Mouse (Mus musculus): ENCODE measurements at regions not wholly inside any gene's neighbourhood (a gene's known extent, or its start where the extent isn't known, plus 50 kb on each side); places are given as distances from the start of the nearest gene placed in this dataset.

DNA sequence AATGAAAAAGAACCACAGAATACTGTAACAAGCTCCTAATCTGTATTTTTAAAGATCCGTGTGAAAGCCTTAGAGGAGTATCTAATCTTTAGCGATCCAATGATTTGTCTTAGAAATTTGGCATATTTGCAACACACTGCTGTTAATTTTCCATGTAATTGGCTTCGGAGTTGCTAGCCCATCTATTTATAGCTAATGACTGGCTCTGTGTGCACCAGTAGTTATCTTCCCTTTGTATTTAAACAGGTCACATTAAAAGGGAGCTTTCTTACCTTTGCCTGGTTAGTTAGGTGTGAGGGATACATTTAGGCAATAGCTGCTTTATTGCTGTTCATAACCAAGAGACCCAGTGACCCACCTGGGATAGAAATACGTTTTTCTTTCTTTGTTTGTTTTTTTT lies 256.3 kb upstream of the Mme start:
- no peak for DNase-seq (ENCODE audit: low spot score)

DNA sequence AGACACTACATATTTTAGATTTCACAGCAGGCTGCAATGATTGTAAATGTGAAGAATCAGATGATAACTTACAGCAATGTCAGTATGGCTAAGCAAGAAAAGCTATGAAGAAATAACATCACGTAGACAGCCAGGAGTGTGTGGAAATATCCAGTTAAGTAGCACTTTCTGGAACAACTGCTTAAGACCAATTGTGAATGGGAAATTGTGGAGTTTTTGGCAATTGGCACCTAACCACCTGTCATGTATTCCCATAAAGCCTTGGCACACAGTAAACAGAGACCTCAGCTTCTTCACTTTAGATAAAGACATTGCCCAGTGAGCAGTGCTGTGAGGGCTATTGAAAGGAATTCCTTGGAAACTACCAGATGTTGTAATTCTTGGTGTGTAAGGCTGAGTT lies 264.4 kb upstream of the Mme start:
- DNase-seq (ENCODE audit: low spot score), result no peak

DNA sequence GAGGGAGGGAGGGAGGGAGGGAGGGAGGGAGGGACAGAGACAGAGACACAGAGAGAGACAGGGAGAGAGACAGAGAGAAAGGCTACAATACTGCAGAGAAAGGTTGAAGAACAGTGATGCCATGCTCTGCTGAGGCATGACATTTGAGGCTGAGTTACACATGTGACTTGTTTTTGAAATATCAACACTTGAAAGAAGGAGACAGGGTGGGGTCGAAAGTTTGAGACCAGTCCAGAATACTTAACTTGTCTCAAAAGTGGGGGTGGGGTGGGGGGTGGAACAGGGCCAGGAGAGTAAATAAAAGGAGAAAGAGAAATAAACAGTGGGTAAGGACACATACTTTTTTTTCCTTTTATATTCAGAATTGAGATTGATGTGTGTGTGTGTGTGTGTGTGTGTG lies 278.1 kb upstream of the Mme start:
- DNase-seq (ENCODE audit: low spot score), result no peak

DNA sequence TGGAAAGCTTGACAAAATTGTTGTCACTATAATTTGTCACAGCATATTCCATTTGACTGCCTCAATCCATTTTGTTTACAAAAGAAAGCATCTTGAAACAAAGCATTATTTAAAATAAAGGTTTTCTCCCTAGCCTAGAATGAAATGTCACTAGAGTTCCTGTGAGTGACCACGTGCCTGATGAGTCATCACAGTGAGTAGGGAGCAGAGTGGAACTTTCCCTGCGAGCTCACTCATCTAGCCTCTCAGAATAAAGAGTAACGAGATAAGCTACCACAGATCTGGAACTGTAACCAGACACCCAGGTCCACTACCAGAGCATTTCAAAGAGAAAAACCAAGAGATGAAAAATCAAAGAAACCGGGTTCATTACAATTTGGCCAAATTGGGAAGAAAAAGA lies 278.7 kb upstream of the Mme start:
- no peak for DNase-seq (ENCODE audit: low spot score)

DNA sequence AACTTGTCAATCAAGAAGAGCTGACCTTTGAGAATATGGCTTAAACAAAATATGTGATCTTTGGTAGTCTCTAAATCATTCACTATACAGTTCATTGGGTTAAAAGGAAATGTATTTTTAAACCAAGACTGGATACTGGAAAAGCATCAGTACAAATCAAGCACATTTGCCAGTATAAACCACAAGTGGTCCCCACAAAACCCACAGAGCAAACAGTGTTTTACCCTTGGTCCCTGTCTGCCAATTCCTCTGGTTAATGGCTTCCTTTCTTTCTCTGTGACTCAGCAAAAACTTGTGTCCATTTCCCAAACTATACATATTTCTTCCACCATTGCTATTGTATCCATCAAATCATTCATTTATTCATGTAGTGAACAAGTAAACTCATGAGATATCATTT lies 296.0 kb upstream of the Mme start:
- no peak for DNase-seq (ENCODE audit: low spot score)

DNA sequence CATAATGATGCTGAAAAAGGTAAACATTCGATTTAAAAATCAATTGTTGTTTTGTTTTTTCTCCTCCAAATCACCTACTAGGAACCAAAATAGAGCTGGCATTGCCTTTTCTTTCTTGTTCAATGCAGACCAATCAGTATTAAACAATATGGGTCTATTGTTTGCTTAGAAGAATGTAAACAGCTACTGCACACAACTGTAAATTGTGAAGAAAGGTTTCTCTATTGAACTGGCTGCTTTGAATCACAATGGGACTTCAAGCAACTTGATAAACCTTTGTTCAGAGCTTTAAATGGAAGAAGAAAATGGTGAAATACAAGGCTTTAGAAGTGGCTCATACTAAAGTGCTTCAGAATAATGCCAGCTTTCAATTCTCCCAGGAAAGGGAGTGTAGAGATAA lies 302.7 kb upstream of the Mme start:
- no peak for DNase-seq (ENCODE audit: low spot score)

DNA sequence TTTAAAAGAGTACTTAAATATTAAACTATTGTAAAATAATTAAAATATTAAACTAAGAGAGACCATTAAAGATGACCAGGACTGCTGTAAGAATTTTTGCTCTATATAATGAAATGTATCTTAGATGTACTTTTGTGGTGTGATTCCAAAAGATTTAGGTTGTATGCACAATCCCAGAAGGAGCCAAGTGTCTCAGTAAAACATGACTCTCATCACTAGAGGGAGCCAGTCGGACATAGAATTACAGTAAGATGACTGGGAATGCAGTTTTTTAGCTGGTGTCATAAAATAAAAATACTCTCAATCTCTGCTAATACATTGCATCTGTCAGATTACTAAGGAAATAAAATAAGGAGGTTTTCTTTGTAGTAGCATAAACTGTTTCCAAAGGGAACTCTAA lies 316.9 kb upstream of the Mme start:
- DNase-seq (ENCODE audit: low spot score), result peak; percentile 57

DNA sequence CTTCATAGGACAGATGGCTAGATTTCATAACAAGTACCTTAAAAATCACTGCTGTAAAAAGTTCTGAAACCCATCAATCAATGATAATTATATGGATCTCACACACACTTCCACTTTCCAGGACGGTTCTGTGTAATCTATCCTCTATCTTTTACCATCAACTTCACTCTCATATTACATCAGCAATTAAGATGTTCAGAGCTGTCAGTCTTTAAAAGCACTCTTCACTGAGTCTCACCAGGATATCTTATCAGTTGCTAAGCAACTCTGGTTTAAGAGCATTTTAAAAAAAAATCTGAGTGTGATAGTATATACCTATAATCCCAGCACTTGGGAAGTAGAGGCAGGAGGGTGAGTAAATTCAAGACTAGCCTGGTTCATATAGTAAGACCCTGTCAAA lies 312.0 kb upstream of the Gpr149 start:
- DNase-seq (ENCODE audit: low spot score), result no peak

DNA sequence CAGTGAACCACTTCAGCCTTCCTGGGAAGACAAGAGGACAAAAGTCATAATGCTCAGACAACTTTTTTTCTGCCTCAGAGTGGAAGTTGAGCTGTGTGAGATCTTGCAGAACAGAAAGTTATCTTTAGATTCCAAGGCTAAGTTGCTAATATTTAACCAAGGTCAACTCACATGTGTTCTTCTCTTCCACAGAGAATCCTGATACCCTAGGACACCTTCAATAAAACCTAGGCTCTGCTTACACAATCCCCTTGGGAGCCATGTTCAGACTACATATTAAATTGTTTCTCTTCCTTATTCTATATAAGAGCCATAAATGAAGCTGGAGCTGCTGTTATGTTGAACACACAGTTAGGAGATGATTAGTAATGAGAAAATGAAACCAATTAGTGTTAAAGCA lies 280.2 kb upstream of the Gpr149 start:
- no peak for DNase-seq (ENCODE audit: low spot score)

DNA sequence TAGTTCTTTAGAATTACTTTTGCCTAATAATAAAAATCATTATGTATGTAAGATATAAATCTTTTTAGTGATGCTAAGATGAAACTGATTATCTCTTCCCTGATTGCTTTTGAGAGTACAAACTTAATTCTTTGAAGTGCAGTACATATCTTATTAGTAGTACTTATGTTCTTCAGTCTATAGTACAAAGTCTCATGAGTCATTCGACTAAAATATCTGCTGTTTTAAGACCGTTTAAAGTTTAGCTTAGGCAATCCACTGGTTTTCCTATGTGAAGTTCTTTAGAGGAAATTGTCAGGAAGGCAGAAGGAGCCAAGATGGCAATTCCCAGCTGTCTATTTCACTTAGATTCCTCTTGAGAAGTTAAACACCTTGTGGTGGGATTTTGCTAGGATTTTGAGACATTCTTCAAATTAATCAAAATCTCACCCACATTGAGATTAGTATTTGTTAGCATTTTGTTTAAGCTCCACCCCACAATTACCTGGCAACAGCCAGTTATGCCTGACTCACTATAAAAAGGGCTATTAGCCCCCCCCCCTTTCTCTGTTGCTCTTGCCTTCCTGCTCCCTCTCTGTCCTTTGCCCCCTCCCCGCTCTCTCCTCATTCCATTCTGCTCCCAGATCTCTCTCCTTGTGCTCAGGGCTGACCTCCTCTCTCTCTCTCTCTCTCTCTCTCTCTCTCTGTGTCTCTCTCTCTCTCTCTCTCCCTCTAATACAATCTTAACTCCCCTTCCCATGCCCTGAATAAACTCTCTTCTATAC lies 277.6 kb upstream of the Gpr149 start:
- no peak for DNase-seq (ENCODE audit: low spot score)

DNA sequence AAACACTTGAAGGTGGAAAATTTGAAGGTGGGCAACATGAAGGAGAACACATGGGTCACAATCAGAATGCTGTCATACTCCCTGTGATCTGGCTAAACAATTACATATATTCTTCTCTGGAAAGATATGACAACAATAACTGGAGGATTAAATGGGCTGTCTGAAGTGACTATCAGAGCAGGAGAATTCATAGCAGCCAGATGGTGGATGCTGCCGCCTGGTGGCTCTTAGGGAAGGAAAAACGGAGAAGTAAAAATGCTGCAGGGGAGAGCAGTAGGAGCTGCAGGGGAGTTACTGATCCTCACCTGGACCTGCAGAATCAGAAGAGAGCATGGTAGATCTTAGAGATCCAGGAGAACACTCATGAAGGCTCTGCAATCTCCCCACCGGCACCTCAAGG lies 255.8 kb upstream of the Gpr149 start:
- DNase-seq (ENCODE audit: low spot score), result peak; percentile 66

DNA sequence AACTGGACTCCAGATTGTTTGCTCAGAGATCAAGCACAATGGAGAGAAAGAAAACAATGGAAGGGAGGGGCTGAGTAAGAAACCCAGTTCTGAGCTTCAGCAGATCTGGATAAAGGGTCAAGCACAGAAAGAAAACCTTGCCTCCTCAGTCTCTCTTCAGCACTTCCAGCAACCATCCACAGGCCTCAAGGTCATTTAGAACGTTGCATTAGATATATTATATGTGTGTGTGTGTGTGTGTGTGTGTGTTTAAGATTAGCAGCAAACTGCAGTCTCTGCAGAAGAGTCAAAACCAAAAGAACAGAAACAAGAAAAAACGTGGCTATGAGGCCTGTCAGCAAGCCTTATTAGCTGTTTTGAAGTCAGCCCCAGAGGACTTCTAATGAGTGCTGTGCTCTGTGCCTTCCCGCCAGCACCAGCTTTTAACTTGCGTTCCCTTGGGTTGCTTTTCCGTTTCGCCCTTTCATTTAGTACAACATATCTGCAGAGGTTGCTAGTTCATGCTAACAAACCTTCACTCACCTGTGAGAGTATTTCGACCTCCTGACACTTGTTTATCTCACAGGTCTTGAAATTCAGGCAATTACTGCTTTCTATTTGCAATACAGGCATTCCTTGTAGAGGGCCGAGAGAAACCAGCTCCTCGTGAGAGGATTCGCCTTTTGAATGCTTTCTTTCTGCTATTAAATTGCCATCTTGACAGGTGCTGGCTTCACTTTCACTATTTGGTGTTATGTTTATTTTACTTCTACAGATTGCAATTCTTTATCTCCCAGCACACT lies 230.9 kb upstream of the Gpr149 start:
- DNase-seq (ENCODE audit: low spot score), result peak; percentile 3

DNA sequence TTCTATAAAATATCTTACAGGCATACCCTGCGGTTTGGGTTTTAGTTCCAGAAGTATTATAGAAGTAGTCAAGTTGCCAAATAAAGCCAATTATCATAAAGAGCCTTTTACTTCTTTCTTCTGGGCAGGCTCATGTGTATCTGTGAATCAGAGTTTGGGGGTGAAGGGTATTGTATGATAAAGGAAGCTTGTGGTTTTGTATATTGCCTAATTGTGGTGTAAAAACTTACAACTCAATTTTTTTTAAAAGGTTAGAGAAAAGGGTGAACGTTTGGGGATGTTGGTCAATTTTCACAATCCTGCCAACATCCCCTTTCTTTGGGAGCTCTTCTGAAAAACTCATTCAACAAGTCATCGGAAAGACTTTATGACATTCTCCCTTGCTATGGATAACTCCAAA lies 219.0 kb upstream of the Gpr149 start:
- DNase-seq (ENCODE audit: low spot score), result no peak

DNA sequence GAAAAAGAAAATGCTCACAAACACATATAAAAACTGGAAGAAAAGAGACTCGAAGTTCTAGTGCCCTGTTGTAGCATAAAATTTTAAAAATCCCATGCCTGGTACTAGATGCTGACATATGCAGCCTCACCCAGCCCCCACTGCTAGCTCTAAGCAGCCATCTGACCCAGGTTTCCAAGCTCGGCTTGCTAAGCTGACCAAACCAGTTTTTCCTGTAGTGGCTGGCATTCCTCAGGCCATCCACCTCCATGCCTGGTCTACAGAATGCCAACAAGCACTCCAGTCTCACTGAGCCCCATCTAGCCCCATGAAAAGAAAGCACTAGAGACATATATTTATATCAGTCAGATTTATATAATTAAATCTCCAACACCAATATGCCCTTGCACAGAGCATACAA lies 196.1 kb upstream of the Gpr149 start:
- DNase-seq (ENCODE audit: low spot score), result no peak

DNA sequence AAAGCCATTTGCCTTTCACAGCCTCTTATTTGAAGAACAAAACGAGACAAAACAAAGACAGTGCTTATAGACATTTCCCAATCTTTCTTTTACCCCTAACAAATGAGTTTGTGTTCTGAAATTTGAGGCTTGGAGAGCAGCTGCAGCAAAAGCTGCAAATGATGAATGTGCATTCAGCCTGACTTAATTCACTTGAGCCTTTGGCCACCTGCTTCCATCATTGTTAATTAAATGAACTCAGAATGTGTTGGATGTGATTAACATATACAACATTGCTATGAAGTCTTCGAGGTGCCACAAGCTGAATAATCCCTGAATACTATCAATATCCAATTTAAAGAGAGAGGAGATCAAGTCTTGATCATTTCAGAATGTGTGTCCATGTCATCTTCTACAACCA lies 181.3 kb upstream of the Gpr149 start:
- DNase-seq (ENCODE audit: low spot score), result peak; percentile 64

Data from retina, embryonic 14.5 days (tissue).